In the genomic region with DNA sequence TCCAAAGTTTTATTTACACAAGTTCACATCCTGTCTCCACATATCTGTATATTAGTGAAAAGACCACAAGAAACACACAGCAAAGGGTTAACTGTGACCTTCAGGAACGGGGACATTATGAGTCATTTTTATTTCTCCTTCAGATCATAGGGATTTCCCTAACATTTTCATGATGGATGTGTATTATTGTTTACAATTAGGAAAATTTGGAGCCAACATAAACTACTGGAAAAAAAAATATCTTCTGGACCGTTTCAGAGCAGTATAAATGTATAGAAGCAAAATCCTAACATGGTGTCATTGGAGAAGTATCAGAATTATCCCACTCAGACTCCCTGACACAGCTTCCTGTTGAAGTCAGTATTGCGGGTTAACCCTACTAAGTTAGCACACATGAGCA, we compare ENCODE assay signal across 19 mouse cellular contexts.
"Had no signal": no experiment of that assay in that cellular context is flagged by ENCODE, and none has a peak within 500 bp of the region (broad histone marks: within the 10 kb centered on the region; RNA-seq: fewer than 3 reads in every experiment).

No protein-coding gene starts in this region.

- H3K9me3 ChIP-seq: liver, embryonic 13.5 days; liver, embryonic 15.5 days; lung, embryonic 15.5 days; midbrain, embryonic 13.5 days; midbrain, embryonic 15.5 days; neural tube, embryonic 13.5 days; neural tube, embryonic 15.5 days had no signal

- H3K4me1 ChIP-seq: liver, embryonic 13.5 days; liver, embryonic 15.5 days; lung, embryonic 15.5 days; midbrain, embryonic 13.5 days; midbrain, embryonic 15.5 days; neural tube, embryonic 15.5 days had no signal

- H3K4me3 ChIP-seq: liver, embryonic 13.5 days; liver, embryonic 15.5 days; lung, embryonic 15.5 days; midbrain, embryonic 13.5 days; midbrain, embryonic 15.5 days; neural tube, embryonic 13.5 days; neural tube, embryonic 15.5 days had no signal

- H3K27me3 ChIP-seq: liver, embryonic 13.5 days; liver, embryonic 15.5 days; lung, embryonic 15.5 days; midbrain, embryonic 13.5 days; midbrain, embryonic 15.5 days; neural tube, embryonic 13.5 days; neural tube, embryonic 15.5 days had no signal

- ATAC-seq: liver, postnatal 0 days; midbrain, embryonic 13.5 days; midbrain, embryonic 15.5 days had no signal

- H3K27ac ChIP-seq: liver, embryonic 13.5 days; liver, embryonic 15.5 days; lung, embryonic 15.5 days; macrophage; midbrain, embryonic 13.5 days; midbrain, embryonic 15.5 days; neural tube, embryonic 13.5 days; neural tube, embryonic 15.5 days had no signal

- H3K4me2 ChIP-seq: liver, embryonic 11.5 days; liver, embryonic 13.5 days; liver, embryonic 15.5 days; lung, embryonic 15.5 days; midbrain, embryonic 11.5 days; midbrain, embryonic 13.5 days; midbrain, embryonic 15.5 days; neural tube, embryonic 13.5 days; neural tube, embryonic 15.5 days had no signal

- DNase-seq: liver, embryonic 13.5 days; liver, postnatal 0 days; retina, postnatal 1 day; right cerebral cortex, adult 18-20 months; right cerebral cortex, postnatal 25 days; right cerebral cortex, postnatal 4 days; spleen, adult 18-20 months; thymus, adult 18-20 months; thymus, postnatal 14 days; thymus, postnatal 36 days had no signal

- H3K9ac ChIP-seq: liver, embryonic 13.5 days; liver, embryonic 15.5 days; liver, postnatal 0 days; lung, embryonic 15.5 days; midbrain, embryonic 13.5 days; midbrain, embryonic 15.5 days; neural tube, embryonic 13.5 days; neural tube, embryonic 15.5 days had no signal
